Mouse (Mus musculus) liver, embryonic 13.5 days (tissue): ENCODE results near the gene Nt5c. TPM values are rescaled to one million over a fixed set of nuclear protein-coding genes. Genes with fewer than 3 reads are reported as not detected.
"Not testable (repeated sequence)": the region's sequence is repeated elsewhere in the genome, so short reads cannot be mapped to it uniquely, and the experiment has no call there.

Source experiments
- ATAC-seq: fragments of 200-750 bp; cut with Nextera tagmentation; 2 replicates; pipeline ENCODE4 v1.8.0; 2017; ENCODE audit warnings: low read depth, mild to moderate bottlenecking, moderate number of reproducible peaks, moderate library complexity
- DNase-seq: peaks from one replicate; pipeline ENCODE4 v3.0.0; 2022
- H3K27ac ChIP-seq: fragments of 300-500 bp; sonication (generic); 2 replicates; pipeline ENCODE4 v1.5.1; 2015; ENCODE audit warnings: moderate library complexity, mild to moderate bottlenecking, inconsistent platforms
- H3K27me3 ChIP-seq: fragments of 300-500 bp; sonication (generic); 2 replicates; pipeline ENCODE4 v1.6.1; 2015; ENCODE audit warnings: mild to moderate bottlenecking, inconsistent platforms
- H3K36me3 ChIP-seq: fragments of 300-500 bp; sonication (generic); 2 replicates; pipeline ENCODE4 v1.6.1; 2015; ENCODE audit warnings: mild to moderate bottlenecking, inconsistent platforms
- H3K4me1 ChIP-seq: fragments of 300-500 bp; sonication (generic); replicated peaks from 2 replicates; pipeline ENCODE4 v1.6.1; 2015; ENCODE audit warnings: inconsistent platforms
- H3K4me2 ChIP-seq: fragments of 300-500 bp; sonication (generic); 2 replicates; pipeline ENCODE4 v1.6.1; 2015; ENCODE audit warnings: inconsistent platforms, mild to moderate bottlenecking, moderate library complexity
- H3K4me3 ChIP-seq: fragments of 300-500 bp; sonication (generic); replicated peaks from 2 replicates; pipeline ENCODE4 v1.5.1; 2015; ENCODE audit warnings: mild to moderate bottlenecking, inconsistent platforms
- H3K9ac ChIP-seq: fragments of 300-500 bp; sonication (generic); 2 replicates; pipeline ENCODE4 v1.6.1; 2015; ENCODE audit warnings: mild to moderate bottlenecking, inconsistent platforms
- H3K9me3 ChIP-seq: fragments of 300-500 bp; sonication (generic); replicated peaks from 2 replicates; pipeline ENCODE4 v1.6.1; 2016; ENCODE audit warnings: inconsistent platforms
- WGBS: fragments of 180-500 bp; shearing (Covaris S2); methylation state at CpG from one replicate; pipeline ENCODE4 v1.1.7; 2015; ENCODE audit not compliant: insufficient replicate concordance; 5-methylcytosine and 5-hydroxymethylcytosine counted together
- polyA plus RNA-seq: library from polyadenylated mRNA; unstranded; fragments of >200 nt; fragmentation: Nextera tagmentation; extraction: Ambion mirVana; gene quantifications from 2 replicates; pipeline ENCODE4 v1.2.1, GENCODE M21; 2015

Gene Nt5c
- polyA plus RNA-seq, result 60.8 and 64.6 TPM in 2 replicates

- DNase-seq (peak; percentile 77), ATAC-seq (peak; percentile 94)
- H3K4me2 ChIP-seq, result peak within 1 kb of the TSS; percentile 89
- peaks cover 31% of the 10 kb centered on the region for H3K4me1 ChIP-seq
- H3K27me3 ChIP-seq, result no peaks in the 10 kb centered on the region
- H3K4me3 ChIP-seq, result peak within 1 kb of the TSS; percentile 81
- peaks cover 17% of the 10 kb centered on the region; the same call in 1 of the 2 replicates for H3K36me3 ChIP-seq
- H3K9ac ChIP-seq, result peak within 1 kb of the TSS; percentile 84
- H3K9me3 ChIP-seq, result no peaks in the 10 kb centered on the region
- H3K27ac ChIP-seq, result peak within 1 kb of the TSS; percentile 88
- WGBS, result under 1% methylated on average over 43 of the region's 43 CpGs
Measured at GRCm38 (mm10) chr11:115491356-115492083, at the start of gene Nt5c. TSS of gene Nt5c (minus strand) at chr11:115491862.

GRCm38 (mm10) chr11:115538045-115538444 is 46.4 kb upstream of the Nt5c start:
- no peak for ATAC-seq
- Histone ChIP-seq H3K4me2 (no peak overlapping the region), H3K27me3 (peaks cover 3% of the 10 kb centered on the region), H3K9ac (no peak overlapping the region), H3K4me1 (peaks cover 41% of the 10 kb centered on the region), H3K4me3 (no peak overlapping the region), H3K9me3 (no peaks in the 10 kb centered on the region), H3K27ac (no peak overlapping the region), H3K36me3 (peaks cover 14% of the 10 kb centered on the region)
- WGBS, result 24% methylated on average over 2 of the region's 2 CpGs
- no peak for DNase-seq

GRCm38 (mm10) chr11:115536856-115537568 is 45.4 kb upstream of the Nt5c start:
- Histone ChIP-seq H3K9me3 (no peaks in the 10 kb centered on the region), H3K4me1 (peaks cover 48% of the 10 kb centered on the region), H3K27ac (peak overlapping the region; percentile 99), H3K27me3 (no peaks in the 10 kb centered on the region), H3K9ac (peak overlapping the region; percentile 49; the same call in 1 of the 2 replicates), H3K36me3 (peaks cover 24% of the 10 kb centered on the region), H3K4me3 (peak overlapping the region; percentile 97), H3K4me2 (peak overlapping the region; percentile 88)
- no peak for ATAC-seq
- no peak for DNase-seq
- 84% methylated on average over 10 of the region's 10 CpGs for WGBS

- 1% methylated on average over 70 of the region's 70 CpGs for WGBS
- DNase-seq, result peak; percentile 96
- Histone ChIP-seq H3K36me3 (peaks cover 33% of the 10 kb centered on the region), H3K27ac (peak within 1 kb of the TSS; percentile 99), H3K4me1 (peaks cover 48% of the 10 kb centered on the region), H3K27me3 (no peaks in the 10 kb centered on the region), H3K4me3 (peak within 1 kb of the TSS; percentile 97), H3K4me2 (peak within 1 kb of the TSS; percentile 88), H3K9me3 (no peaks in the 10 kb centered on the region), H3K9ac (peak within 1 kb of the TSS; percentile 99)
- ATAC-seq, result peak; percentile 86
Measured at GRCm38 (mm10) chr11:115536038-115536681, 44.5 kb upstream of the Nt5c start, which contains the start of gene Sumo2. TSS of gene Sumo2 (minus strand) at chr11:115536276.

- Histone ChIP-seq H3K27ac (peak overlapping the region; percentile 99), H3K4me1 (peaks cover 48% of the 10 kb centered on the region), H3K9ac (peak overlapping the region; percentile 99), H3K27me3 (no peaks in the 10 kb centered on the region), H3K36me3 (peaks cover 36% of the 10 kb centered on the region), H3K4me2 (peak overlapping the region; percentile 88), H3K9me3 (no peaks in the 10 kb centered on the region), H3K4me3 (peak overlapping the region; percentile 97)
- DNase-seq (peak; percentile 44), ATAC-seq (peak; percentile 75)
- under 1% methylated on average over 81 of the region's 84 CpGs for WGBS
Measured at GRCm38 (mm10) chr11:115535401-115536037, 43.9 kb upstream of the Nt5c start.

GRCm38 (mm10) chr11:115534759-115535371 is 43.2 kb upstream of the Nt5c start:
- H3K36me3 ChIP-seq, result peaks cover 42% of the 10 kb centered on the region
- peaks cover 48% of the 10 kb centered on the region for H3K4me1 ChIP-seq
- WGBS, result 6% methylated on average over 11 of the region's 11 CpGs
- H3K9me3 ChIP-seq, result no peaks in the 10 kb centered on the region
- DNase-seq (no peak), ATAC-seq (no peak)
- peak overlapping the region; percentile 99 for H3K9ac ChIP-seq
- peak overlapping the region; percentile 99 for H3K27ac ChIP-seq
- H3K4me3 ChIP-seq, result peak overlapping the region; percentile 97
- H3K4me2 ChIP-seq, result peak overlapping the region; percentile 88
- no peaks in the 10 kb centered on the region for H3K27me3 ChIP-seq

GRCm38 (mm10) chr11:115526446-115526845 is 34.8 kb upstream of the Nt5c start:
- H3K4me2 ChIP-seq, H3K4me3 ChIP-seq, DNase-seq, H3K4me1 ChIP-seq, H3K27me3 ChIP-seq, ATAC-seq, H3K9me3 ChIP-seq, H3K27ac ChIP-seq, H3K9ac ChIP-seq: not testable (repeated sequence)
- 77% methylated on average over 3 of the region's 3 CpGs for WGBS
- H3K36me3 ChIP-seq, result peaks cover 84% of the 10 kb centered on the region

GRCm38 (mm10) chr11:115522703-115523102 is 31.0 kb upstream of the Nt5c start:
- WGBS, result 68% methylated on average over 2 of the region's 2 CpGs
- H3K9ac ChIP-seq, result no peak overlapping the region
- DNase-seq (no peak), ATAC-seq (no peak)
- H3K27ac ChIP-seq, result no peak overlapping the region
- peaks cover 51% of the 10 kb centered on the region for H3K36me3 ChIP-seq
- no peak overlapping the region for H3K4me2 ChIP-seq
- no peaks in the 10 kb centered on the region for H3K27me3 ChIP-seq
- H3K4me3 ChIP-seq, result no peak overlapping the region
- H3K4me1 ChIP-seq, result peaks cover 8% of the 10 kb centered on the region; the same call in 1 of the 2 replicates
- H3K9me3 ChIP-seq, result no peaks in the 10 kb centered on the region

- H3K36me3 ChIP-seq, result peaks cover 47% of the 10 kb centered on the region
- H3K27ac ChIP-seq, result no peak overlapping the region
- WGBS, result 89% methylated on average over 2 of the region's 2 CpGs
- DNase-seq, result no peak
- no peaks in the 10 kb centered on the region for H3K9me3 ChIP-seq
- H3K9ac ChIP-seq, result no peak overlapping the region
- H3K4me2 ChIP-seq, result no peak overlapping the region
- H3K4me1 ChIP-seq, result peaks cover 8% of the 10 kb centered on the region; the same call in 1 of the 2 replicates
- H3K4me3 ChIP-seq, result no peak overlapping the region
- 0 out of 2 replicates have a peak, but pooled peaks have one; percentile 23 for ATAC-seq
- no peaks in the 10 kb centered on the region for H3K27me3 ChIP-seq
Measured at GRCm38 (mm10) chr11:115522238-115522637, 30.6 kb upstream of the Nt5c start.

- Histone ChIP-seq H3K4me1 (peaks cover 8% of the 10 kb centered on the region; the same call in 1 of the 2 replicates), H3K9me3 (no peaks in the 10 kb centered on the region), H3K27me3 (no peaks in the 10 kb centered on the region), H3K27ac (no peak overlapping the region), H3K4me2 (no peak overlapping the region), H3K36me3 (peaks cover 35% of the 10 kb centered on the region), H3K4me3 (no peak overlapping the region), H3K9ac (no peak overlapping the region)
- ATAC-seq (no peak), DNase-seq (no peak)
- 72% methylated on average over 4 of the region's 4 CpGs for WGBS
Measured at GRCm38 (mm10) chr11:115521080-115521479, 29.4 kb upstream of the Nt5c start.
